Mouse (Mus musculus): Measurements from ENCODE around the gene Klrg1. TPM values are rescaled to one million over a fixed set of nuclear protein-coding genes. Genes with fewer than 3 reads are reported as not detected.

Gene Klrg1
- 0.33 and 0.45 TPM in 2 replicates for polyA plus RNA-seq (2012; rRNA removed)

DNA sequence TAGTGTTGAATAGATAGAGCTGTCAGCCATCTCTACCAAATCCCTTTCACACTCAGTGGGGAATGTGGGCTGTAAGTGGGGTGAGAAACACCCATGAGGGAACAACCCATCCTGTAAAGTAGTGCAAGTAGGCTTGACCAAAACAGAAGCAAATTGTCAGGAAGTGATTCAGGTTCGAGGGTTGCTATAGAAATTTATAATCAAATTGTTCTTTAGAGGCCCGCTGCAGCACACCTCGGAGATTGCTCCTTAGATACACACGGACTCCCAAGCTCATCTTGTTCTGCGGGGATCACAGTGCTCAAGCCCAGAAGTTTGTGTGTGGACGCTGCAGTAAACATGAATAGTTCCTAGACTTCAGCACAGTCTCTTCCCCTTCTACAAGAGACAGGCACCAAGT, at the start of gene Klrg1:
Klrg1 (minus strand) TSS at position 101 of the 400 bp plus-strand sequence.
- no peak for DNase-seq (ENCODE audit: low read depth)

DNA sequence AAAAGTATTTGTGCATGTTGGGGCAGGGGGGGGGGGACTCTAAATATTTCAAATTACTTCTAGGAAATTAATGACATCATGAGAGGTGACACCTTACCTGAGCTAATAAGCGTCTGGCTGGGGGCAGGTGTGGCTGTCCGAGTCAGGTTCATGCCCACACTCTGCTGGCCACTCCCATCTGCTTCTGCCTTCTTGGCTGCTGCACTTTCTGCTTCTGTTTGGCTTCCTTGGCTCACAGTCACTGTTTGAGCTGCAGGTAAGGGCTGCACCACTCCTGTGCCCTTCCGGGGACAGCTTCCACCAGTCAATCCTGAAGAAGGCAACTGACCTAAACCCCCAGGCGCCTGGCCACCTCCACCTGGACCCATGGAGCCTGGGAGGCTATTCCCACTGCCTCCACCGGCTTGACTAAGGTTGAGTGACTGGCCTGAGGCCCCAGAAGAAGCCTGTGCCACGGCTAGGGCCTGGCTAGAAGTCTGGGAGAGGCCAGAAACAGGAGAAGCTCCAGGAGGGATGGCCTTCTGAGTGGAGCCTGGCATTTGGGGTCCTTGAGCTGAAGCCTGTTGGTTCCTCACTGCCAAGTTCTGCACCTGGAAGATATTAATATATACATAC, 42.8 kb upstream of the Klrg1 start:
- no peak for DNase-seq (ENCODE audit: low read depth)

DNA sequence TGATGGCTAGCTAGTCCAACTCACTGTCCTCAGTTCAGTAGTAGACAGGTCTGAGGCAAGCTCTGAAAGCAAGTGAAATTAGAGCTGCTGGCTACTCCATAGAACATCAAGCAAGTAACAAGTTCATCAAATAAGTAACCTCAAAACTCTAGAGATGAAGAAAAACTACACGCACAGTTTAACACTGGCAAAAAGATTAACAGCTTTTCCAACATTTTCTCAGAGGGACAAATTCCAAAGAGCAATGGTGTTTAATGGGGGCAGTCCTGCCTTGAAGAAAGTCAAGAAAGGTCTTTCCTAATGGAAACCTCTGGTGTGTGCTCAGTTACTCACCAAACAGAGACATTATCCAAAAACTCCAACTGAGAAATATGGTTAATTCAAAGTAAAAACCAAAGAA, 36.0 kb upstream of the Klrg1 start:
- no peak for DNase-seq (ENCODE audit: low read depth)

DNA sequence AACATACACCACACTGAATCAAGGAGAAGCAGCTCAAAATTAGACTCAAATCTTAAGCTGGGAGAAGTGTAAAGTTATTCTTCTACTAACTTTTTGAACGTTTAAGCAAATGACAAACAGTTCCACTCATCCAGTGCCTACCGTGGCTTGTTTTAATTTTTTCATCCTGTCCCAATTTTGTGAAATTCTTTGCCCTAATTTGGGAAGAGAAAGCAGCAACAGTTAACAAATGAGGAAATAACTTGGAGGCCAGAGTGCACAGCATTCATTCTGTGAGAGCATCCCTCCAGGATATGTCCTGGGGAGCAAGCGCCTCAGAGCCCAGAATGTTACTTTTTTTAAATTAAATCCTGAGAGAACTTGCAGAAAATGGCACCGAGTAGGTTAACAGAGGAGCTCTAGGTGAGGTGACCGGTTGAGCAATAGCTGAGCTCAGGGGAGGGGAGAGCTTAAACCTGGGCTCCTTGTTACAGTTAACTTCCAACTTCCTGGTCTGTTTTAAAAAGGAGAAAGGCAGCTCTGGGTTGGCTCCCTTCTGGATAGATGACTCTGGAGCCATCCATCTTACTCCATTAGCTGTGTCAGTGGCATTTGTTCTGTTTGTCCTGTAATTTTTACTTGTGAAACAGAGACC, 27.6 kb upstream of the Klrg1 start:
- DNase-seq (ENCODE audit: low read depth) = no peak

DNA sequence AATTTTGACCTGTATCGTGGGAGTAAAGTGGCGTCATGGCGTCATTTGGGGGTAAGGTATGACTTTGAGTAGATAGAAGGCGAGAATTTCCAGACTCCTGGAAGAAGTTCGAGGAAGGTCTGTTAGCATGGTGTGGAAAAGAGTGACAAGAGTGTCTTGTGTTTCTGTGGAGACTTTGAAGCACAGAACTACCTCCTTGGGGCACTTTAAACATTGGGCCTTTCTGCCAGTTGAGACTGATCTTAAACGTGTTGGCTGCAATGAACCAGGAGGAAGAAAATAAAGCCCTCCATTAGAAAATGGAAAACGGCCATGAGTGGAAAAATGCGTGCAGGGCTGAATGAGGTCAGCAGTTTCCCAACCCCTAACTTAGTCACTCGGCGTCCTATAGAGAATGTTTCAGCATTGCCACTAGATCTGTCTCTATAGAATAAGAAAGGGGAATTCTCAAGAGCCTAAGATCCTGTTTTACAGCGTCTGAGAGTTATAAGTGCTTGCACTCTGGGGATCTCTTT, 26.8 kb upstream of the Klrg1 start:
- no peak for DNase-seq (ENCODE audit: low read depth)

DNA sequence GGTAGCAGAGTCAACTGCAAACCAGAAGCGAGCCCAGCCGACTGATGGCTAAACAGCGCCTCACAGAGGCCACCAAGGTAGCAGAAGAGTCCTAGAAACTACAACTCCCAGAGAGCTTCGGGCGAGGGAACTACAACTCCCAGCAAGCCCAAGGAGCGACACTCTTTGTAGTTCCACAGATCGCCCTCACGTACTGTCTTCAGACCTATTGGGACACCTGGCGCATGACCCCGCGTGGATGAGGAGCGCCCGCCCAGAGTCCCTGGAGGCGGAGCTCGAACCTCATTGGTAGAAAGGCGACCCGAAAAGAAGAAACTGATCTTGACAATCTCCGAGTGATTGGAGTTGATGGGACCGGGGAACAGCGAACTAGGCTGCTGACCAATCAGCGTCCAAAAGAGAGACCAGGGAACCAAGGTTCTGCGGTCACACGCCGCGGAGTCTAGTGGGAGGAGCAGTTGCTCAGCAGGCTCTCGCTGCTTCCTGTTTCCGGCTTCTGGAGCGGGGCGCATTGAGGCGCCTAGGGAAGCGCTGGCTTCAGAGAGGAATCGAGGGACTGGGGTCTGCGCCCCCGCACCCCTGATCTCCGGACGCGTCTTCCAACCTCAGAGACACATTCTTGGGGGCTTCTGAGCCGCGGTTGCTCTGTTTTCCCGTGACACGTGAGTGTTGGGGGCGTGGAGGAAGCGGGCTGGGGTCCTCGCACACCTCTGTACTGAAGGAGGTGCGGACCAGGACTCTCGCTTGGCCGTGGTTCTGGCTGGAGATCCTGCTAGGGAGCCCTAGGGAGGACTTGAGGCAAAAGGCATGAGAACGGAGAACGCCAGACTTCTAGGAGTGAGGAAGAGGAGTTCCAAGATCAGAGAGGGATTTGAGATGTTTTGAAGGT, 26.1 kb upstream of the Klrg1 start, which contains the start of gene M6pr:
M6pr (plus strand) TSS at position 216 of the 889 bp plus-strand sequence.
- peak; percentile 97 for DNase-seq (ENCODE audit: low read depth)

DNA sequence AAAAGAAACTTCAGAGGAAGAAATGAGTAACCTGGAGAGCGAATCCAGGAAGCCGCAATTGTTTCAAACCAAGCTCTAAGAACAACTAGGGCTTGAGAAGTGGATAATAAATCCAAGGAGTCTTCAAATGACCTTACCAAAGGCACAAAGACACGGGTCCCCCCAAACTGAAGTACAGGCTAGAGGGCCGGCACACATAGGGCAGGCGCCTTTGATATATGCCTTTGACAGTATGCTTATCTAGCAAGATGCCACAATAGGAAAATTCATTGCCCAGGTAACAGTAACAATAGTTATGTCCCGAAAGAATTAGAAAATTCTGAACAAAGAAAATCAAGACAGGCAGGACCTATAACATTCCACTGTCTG, 25.4 kb upstream of the Klrg1 start:
- DNase-seq (ENCODE audit: low read depth) = no peak

DNA sequence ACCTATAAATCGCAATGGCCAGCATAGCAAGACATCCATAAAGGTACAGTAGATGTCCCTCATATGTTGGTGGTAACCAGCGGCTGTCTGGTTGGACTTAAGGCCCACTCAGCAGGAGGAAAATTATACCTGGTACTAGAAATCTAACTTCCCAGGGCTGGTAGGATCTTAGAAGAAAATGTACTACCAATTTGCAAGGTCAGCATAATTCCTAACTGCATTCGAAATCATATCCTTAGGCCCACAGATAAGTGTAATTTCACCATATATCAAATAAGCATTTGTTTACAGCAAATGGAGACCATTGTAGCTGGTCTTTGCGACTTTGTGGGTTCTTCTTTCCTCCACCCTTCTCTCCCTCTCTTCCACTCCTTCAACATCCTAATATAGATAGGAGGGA, 24.0 kb upstream of the Klrg1 start:
- DNase-seq (ENCODE audit: low read depth) = no peak

DNA sequence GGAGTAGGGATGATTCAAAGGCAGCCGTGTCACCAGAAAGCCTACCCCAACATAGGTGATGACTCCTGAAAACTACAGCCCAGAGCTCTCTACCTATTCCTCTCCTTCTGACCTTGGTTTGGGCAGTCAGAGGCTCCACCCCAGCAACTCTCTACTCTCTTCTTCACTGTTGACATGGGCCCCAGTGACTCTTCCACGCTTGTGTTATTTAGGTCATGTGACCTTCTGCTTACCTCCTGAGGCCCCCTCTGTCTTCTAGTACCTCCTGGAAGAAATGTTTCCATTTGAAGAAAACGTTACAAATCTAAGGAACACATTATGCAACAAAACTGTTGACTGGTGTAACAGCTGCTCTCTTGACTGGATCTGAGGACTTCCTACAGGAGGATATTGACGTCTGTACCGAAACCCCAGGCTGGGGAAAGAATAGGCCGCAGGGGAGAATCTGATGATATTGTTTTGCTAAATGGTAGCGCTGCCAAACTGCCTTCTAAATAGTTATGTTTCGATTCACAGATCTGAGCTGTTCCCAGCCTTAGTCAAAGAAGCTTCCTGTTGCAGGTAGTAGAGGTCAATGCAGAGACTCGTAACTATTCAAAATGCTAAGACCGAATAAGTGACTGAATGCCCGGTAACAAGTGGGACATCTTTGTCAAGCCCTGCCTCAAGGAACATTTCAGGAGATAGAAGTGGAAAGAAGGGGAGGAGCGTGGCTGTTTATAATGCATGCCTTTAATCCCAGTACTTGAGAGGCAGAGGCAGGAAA, 22.3 kb upstream of the Klrg1 start:
- DNase-seq (ENCODE audit: low read depth) = no peak

DNA sequence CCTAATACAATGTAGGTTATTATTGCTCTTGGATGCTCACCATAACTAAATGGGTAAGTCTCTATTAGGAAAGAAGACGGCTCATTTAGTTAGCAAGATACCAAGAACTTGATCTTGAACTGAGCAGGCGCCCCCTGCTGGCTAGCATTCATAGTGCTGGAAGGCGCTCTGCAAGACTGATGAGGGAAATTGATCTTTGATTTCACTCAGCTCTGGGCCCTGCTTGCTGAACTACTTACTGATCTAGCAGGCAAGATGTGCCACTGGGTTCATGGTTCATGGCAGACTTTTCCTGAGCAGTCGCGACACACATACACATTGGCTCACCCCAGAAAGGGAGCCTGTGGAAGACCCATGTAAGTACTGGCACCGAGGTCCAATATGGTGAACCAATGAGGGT, 21.7 kb upstream of the Klrg1 start:
- DNase-seq (ENCODE audit: low read depth) = no peak

DNA sequence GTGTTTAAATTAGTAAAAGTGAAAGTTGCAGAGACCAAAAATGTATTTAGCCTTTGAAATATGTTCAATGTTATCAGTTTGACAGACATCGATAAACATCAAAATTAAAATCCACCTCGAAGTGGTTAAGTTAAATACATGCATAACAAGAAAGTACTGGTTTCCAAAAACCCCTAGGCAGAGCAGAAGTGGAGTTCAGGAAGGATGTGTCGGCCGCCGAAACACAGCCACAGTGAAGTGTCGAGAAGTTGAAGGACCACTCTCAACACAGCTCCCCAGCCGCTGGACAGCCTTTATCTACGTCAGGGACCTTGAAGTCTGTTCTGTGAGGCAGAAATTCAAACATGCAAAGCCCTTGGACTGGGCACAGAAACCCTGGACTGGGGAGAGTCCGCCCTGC, 20.8 kb upstream of the Klrg1 start:
- no peak for DNase-seq (ENCODE audit: low read depth)

DNA sequence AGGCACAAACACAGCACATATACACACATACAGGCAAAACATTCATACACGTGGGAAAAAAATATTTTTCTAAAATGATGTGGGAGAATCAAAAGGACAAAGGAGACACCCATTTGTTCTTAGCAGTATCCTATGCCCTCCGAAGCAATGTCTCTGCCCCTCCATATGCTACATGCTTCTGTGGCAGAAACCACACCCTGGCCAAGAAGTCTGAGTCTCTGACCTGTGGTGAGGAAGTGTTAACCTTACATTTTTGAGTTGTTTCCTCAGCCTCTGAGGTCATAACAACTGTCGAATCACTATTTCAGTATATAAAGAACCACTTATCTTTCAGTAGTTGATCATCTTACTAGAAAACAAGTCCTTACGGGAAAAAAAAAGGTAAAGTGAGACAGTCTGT, 20.0 kb upstream of the Klrg1 start:
- DNase-seq (ENCODE audit: low read depth) = no peak

DNA sequence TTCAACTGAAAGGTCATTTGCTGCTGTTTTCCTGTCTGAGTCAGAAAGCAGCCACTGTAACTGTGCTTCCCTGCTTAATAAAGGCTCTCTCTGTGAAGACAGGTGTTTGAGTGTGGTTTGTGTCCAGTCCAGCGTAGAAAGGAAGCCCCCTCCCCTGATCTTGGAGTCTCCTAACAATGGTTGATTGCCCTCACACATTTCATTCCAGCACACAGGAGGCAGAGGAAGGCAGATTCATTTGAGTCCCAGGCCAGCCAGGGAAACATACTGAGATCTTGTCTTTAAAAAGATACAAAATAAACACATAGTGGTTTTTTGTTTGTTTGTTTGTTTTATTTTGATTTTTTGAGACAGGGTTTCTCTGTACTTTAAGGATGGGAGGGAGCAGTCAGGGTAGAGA, 19.4 kb upstream of the Klrg1 start:
- no peak for DNase-seq (ENCODE audit: low read depth)

DNA sequence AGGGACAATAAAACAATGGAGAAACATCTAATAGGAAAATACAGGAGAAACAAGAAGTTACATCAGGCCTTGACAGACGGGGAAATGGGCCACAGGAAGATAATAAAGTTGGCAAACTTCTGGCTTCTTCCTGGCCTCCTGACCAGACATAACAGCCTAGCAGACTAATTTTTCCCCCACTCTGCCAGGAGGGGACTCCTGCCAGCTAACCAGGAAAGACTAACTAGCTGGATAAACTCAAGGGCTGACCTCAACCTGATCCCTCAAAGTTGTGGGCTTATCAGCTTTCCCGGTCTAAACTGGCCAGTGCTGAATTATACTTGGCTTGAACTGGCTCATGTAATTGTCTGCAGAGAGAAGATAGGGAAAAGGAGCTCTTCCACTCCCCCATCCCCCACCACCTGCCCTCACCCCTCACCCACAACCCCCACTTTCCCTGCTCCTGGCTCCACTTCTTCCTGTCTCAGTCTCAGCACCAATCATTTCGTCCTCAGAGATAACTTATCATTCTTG, 17.0 kb upstream of the Klrg1 start:
- DNase-seq (ENCODE audit: low read depth) = no peak

DNA sequence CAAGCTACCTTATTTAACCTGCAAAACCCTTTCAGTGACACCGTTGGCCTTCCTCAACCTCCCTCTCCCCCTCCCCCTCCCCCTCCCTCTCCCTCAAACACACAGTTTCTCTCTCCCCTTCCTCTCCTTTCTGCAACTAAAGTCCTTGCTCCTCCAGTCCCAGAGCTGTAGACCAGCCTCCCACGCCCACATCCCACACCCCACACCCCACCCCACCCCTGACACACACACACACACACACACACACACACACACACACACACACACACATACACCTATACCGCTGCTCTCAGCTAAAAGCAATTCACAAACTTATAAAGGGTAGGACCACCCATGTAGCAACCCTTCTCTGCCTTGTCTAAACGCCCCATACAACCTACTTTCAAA, 15.5 kb upstream of the Klrg1 start:
- no peak for DNase-seq (ENCODE audit: low read depth)

DNA sequence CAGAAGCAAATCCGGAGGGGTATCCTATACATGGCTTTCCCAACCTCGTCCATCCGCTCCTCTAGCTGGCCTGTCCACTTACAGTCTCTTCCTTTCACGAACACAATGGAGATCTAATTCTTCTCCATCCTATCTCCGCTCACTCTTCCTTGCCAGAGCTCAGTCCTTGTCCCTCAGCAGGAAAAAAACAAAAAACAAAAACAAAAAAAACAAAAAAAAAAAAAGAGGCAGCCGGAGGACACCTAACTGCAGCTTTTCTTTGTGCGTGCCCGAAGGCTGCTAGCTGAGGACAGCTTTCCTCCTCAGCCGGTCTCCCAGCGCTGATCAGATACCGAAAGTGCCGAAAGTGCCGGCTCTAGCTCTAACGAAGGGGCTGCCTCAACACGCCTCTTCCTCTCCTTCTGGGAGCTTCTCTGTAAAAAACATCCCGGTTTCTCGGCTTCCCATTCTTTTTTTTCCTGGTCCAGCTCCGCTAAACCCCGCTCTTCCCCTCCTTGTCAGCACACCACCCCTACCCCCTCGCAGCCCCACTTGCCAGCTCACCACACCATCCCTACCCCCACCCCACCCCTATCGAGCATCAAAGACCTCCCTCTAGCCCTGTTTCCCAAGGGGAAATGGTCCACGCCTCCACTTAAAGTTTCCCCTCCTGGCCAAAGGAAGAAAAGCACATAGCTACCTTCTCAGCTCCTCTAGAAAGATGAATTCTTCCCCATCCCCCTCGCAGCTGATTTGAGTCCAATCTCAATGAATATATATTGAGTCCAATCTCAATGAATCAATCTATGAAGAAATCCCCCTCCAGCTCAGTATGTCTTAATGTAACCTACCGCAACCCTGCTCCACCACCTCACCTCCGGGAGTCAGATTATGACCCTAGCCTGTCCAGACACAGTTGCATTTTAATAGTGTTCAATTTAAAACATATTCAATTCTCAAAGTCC, 14.9 kb upstream of the Klrg1 start:
- no peak for DNase-seq (ENCODE audit: low read depth)

DNA sequence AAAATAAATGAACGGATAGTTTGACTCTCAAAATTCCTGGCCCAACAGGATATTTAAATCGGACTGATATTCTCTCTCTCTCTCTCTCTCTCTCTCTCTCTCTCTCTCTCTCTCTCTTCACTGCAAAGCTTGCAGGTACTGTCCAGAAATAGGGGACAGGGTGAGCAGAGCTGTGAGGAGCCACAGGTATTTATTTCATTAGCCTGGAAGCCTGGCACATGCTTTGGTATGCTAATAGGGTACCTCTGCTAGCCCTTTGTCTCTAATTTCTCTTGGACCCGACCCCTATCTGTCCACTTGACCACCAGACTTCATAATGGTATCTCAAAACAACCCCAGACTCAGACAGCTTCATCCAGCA, 14.2 kb upstream of the Klrg1 start:
- DNase-seq (ENCODE audit: low read depth) = no peak

DNA sequence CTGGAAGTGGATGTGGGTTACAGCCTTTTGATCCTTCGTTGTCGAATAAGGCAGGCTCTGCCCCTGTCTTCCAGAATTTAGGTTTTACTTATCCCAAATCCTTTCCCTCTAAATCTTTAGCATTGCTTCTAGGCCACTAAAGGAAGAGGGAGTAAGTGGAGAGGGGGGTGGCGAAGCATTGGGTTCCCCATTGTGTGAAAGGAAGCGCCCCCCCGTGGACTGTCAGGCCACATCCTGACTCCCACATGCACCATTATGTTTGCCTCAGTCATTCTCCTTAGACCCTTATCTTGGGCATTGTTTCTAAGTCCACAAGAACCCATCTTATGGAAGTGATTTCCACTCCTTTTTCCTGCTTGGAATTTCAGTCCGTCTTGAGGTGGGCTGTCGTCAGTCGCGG, 12.6 kb upstream of the Klrg1 start:
- DNase-seq (ENCODE audit: low read depth) = no peak

DNA sequence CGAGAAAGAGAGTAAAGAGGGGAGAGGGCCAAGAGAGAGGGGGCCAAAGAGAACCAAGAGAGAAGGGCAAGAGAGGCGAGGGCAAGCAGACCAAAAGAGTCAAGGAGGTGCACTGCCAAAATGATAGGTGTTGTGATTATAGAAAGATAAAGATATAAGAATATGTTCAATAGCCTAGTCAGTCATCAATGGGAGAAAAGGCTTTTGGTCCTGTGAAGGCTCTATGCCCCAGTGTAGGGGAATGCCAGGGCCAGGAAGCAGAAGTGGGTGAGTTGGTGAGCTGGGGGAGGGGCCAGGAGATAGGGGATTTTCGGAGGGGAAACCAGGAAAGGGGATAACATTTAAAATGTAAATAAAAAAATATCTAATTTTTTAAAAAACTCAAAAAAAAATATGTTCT, 11.6 kb upstream of the Klrg1 start:
- no peak for DNase-seq (ENCODE audit: low read depth)

DNA sequence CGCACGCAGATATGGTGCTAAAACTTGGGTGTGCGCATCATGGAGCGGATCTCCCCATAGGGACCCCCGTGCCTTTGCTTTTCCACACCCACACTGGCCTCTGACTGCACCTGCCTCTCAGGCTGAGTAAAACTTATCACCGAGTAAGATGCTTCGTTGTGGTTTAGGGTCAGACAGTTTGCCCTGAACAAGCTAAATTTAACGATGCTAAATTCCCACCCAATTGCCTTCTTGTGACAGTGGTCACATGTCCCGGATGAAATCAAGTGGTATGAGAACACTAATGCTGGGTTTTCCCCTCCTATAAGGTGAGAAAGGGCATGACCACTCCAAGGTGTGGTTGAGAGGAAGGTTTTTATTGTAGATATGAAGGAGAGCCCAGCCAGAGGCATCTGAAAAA, 11.1 kb upstream of the Klrg1 start:
- DNase-seq (ENCODE audit: low read depth) = no peak

DNA sequence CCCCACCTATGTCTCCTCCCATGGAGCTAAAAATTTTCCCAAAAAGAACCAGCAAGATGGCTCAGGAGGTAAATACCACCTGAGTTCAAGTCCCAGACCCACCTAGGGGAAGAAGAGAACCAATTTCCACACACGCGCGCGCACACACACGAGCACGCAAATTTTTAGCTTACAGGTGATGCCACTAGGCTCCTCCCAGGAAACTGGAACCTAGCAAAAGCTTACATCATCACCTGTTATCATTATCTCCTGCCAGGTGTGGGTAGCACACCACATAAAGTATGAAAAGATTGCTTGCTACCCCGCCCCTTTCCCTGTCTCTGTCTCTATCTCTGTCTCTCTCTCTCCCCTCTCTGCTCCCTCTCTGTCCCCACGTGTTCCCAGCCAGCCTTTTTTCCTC, 10.4 kb upstream of the Klrg1 start:
- DNase-seq (ENCODE audit: low read depth) = no peak

All from gonadal fat pad, adult 2 months (tissue).